Mouse (Mus musculus) embryonic fibroblast, embryonic 13.5 days (primary cell): ENCODE measurements around the gene Flywch2. TPM values are rescaled to one million over a fixed set of nuclear protein-coding genes. Genes with fewer than 3 reads are reported as not detected.

Experiments
- H3K27ac ChIP-seq: 2 replicates; pipeline ENCODE4 v1.5.1; 2012; ENCODE audit warnings: low read length, control low read depth, inconsistent platforms; ENCODE audit not compliant: insufficient read depth
- H3K4me1 ChIP-seq: 2 replicates; pipeline ENCODE4 v1.6.1; 2011; ENCODE audit warnings: low read length; ENCODE audit not compliant: control insufficient read depth, insufficient read depth
- H3K4me3 ChIP-seq: 2 replicates; pipeline ENCODE4 v1.5.1; 2011; ENCODE audit warnings: mild to moderate bottlenecking, control low read depth, low read length; ENCODE audit not compliant: insufficient read depth
- CTCF ChIP-seq: IDR thresholded peaks from 2 replicates; pipeline ENCODE4 v1.5.1; 2011; ENCODE audit warnings: mild to moderate bottlenecking, control low read depth, low read length, moderate library complexity, borderline replicate concordance; ENCODE audit not compliant: insufficient read depth
- POLR2A ChIP-seq: IDR thresholded peaks from 2 replicates; pipeline ENCODE4 v1.6.1; 2011; ENCODE audit warnings: low read depth, mild to moderate bottlenecking, control low read depth, low read length, moderate library complexity
- polyA plus RNA-seq: library from polyadenylated mRNA; stranded (reverse); fragments of >200 nt; gene quantifications from 2 replicates; pipeline ENCODE4 v1.2.4, GENCODE M21; 2011; ENCODE audit warnings: low read depth; ENCODE audit not compliant: missing spikeins, insufficient read length

Flywch2 gene
- polyA plus RNA-seq, 1 experiment = 2.8 TPM

- Histone ChIP-seq H3K4me3 (no peak overlapping the region), H3K27ac (no peak overlapping the region), H3K4me1 (no peaks in the 10 kb centered on the region)
- no peak for TF ChIP-seq CTCF
- no peak for TF ChIP-seq POLR2A
These were observed 42.9 kb downstream of the Flywch2 start for GRCm38 (mm10) chr17:23742941-23743340.

GRCm38 (mm10) chr17:23742210-23742793 is 43.6 kb downstream of the Flywch2 start:
- no peak overlapping the region for H3K4me3 ChIP-seq
- no peak overlapping the region for H3K27ac ChIP-seq
- no peaks in the 10 kb centered on the region for H3K4me1 ChIP-seq
- TF ChIP-seq POLR2A (no peak), CTCF (no peak)

GRCm38 (mm10) chr17:23741359-23742209 is 44.3 kb downstream of the Flywch2 start:
- Histone ChIP-seq H3K4me1 (no peaks in the 10 kb centered on the region), H3K27ac (no peak overlapping the region), H3K4me3 (no peak overlapping the region)
- no peak for TF ChIP-seq POLR2A
- no peak for TF ChIP-seq CTCF

GRCm38 (mm10) chr17:23740598-23741021 is 45.3 kb downstream of the Flywch2 start, which contains the start of gene Paqr4:
Gene Paqr4 (minus strand): TSS chr17:23740867.
- Histone ChIP-seq H3K27ac (no peak within 1 kb of the TSS), H3K4me1 (no peaks in the 10 kb centered on the region)

GRCm38 (mm10) chr17:23740136-23740584 is 45.7 kb downstream of the Flywch2 start:
- Histone ChIP-seq H3K4me1 (no peaks in the 10 kb centered on the region), H3K27ac (no peak overlapping the region), H3K4me3 (peak overlapping the region; percentile 43)
- TF ChIP-seq POLR2A = peak; percentile 61
- TF ChIP-seq CTCF = no peak

More at GRCm38 (mm10) chr17:23740598-23741021, 45.3 kb downstream of the Flywch2 start, which contains the start of gene Paqr4:
- TF ChIP-seq CTCF = no peak
- peak within 1 kb of the TSS; percentile 43 for H3K4me3 ChIP-seq

- H3K4me1 ChIP-seq = no peaks in the 10 kb centered on the region
- TF ChIP-seq CTCF (no peak), POLR2A (no peak)
- peak overlapping the region; percentile 43 for H3K4me3 ChIP-seq
- no peak overlapping the region for H3K27ac ChIP-seq
These were observed 46.4 kb downstream of the Flywch2 start for GRCm38 (mm10) chr17:23739202-23740135.

- Histone ChIP-seq H3K4me1 (no peaks in the 10 kb centered on the region), H3K27ac (no peak overlapping the region), H3K4me3 (no peak overlapping the region)
- TF ChIP-seq CTCF (no peak), POLR2A (no peak)
These were observed 47.1 kb downstream of the Flywch2 start for GRCm38 (mm10) chr17:23738836-23739201.

- Histone ChIP-seq H3K4me1 (no peaks in the 10 kb centered on the region), H3K27ac (no peak overlapping the region), H3K4me3 (no peak overlapping the region)
- TF ChIP-seq POLR2A (no peak), CTCF (peak; percentile 27; the same call in 1 of the 2 replicates)
These were observed 48.1 kb downstream of the Flywch2 start for GRCm38 (mm10) chr17:23737493-23738445.

GRCm38 (mm10) chr17:23734341-23734740 is 51.5 kb downstream of the Flywch2 start:
- no peak overlapping the region for H3K4me3 ChIP-seq
- TF ChIP-seq POLR2A (no peak), CTCF (no peak)
- H3K4me1 ChIP-seq = peaks cover 3% of the 10 kb centered on the region; the same call in 1 of the 2 replicates
- H3K27ac ChIP-seq = no peak overlapping the region
